Mouse (Mus musculus) midbrain, embryonic 13.5 days (tissue): ENCODE results near the gene Ifngr1. TPM values are rescaled to one million over a fixed set of nuclear protein-coding genes. Genes with fewer than 3 reads are reported as not detected.

Experiments used
- ATAC-seq: fragments of 200-750 bp; cut with Nextera tagmentation; 2 replicates; pipeline ENCODE4 v1.8.0; 2017; ENCODE audit warnings: mild to moderate bottlenecking, moderate TSS enrichment, moderate library complexity
- H3K27ac ChIP-seq: fragments of 300-500 bp; sonication (generic); 2 replicates; pipeline ENCODE4 v1.5.1; 2015; ENCODE audit warnings: inconsistent platforms, mild to moderate bottlenecking, moderate library complexity
- H3K27me3 ChIP-seq: fragments of 300-500 bp; sonication (generic); 2 replicates; pipeline ENCODE4 v1.6.1; 2015; ENCODE audit warnings: mild to moderate bottlenecking, inconsistent platforms
- H3K36me3 ChIP-seq: fragments of 300-500 bp; sonication (generic); 2 replicates; pipeline ENCODE4 v1.6.1; 2015; ENCODE audit warnings: mild to moderate bottlenecking, inconsistent platforms
- H3K4me1 ChIP-seq: fragments of 300-500 bp; sonication (generic); replicated peaks from 2 replicates; pipeline ENCODE4 v1.6.1; 2015; ENCODE audit warnings: inconsistent platforms
- H3K4me2 ChIP-seq: fragments of 300-500 bp; sonication (generic); replicated peaks from 2 replicates; pipeline ENCODE4 v1.6.1; 2015; ENCODE audit warnings: moderate library complexity, mild to moderate bottlenecking, inconsistent platforms
- H3K4me3 ChIP-seq: fragments of 300-500 bp; sonication (generic); replicated peaks from 2 replicates; pipeline ENCODE4 v1.5.1; 2015; ENCODE audit warnings: mild to moderate bottlenecking, inconsistent platforms
- H3K9ac ChIP-seq: fragments of 300-500 bp; sonication (generic); replicated peaks from 2 replicates; pipeline ENCODE4 v1.6.1; 2015; ENCODE audit warnings: mild to moderate bottlenecking, inconsistent platforms
- H3K9me3 ChIP-seq: fragments of 300-500 bp; sonication (generic); 2 replicates; pipeline ENCODE4 v1.6.1; 2016; ENCODE audit warnings: mild to moderate bottlenecking, inconsistent platforms
- WGBS: fragments of 180-500 bp; shearing (Covaris S2); methylation state at CpG from one replicate; pipeline ENCODE4 v1.1.7; 2015; 5-methylcytosine and 5-hydroxymethylcytosine counted together
- polyA plus RNA-seq: library from polyadenylated mRNA; unstranded; fragments of >200 nt; fragmentation: Nextera tagmentation; extraction: Ambion mirVana; gene quantifications from 2 replicates; pipeline ENCODE4 v1.2.1, GENCODE M21; 2015

Ifngr1 gene
- polyA plus RNA-seq, 1 experiment from 2014 or later = 19.0 TPM

GRCm38 (mm10) chr10:19613111-19613753 is 21.5 kb downstream of the Ifngr1 start:
- H3K4me3 ChIP-seq = no peak overlapping the region
- no peaks in the 10 kb centered on the region for H3K27me3 ChIP-seq
- H3K4me1 ChIP-seq = 0 out of 2 replicates have a peak, but pooled peaks cover 2% of the 10 kb centered on the region
- no peaks in the 10 kb centered on the region for H3K9me3 ChIP-seq
- H3K4me2 ChIP-seq = no peak overlapping the region
- 71% methylated on average over 7 of the region's 7 CpGs for WGBS
- no peak overlapping the region for H3K9ac ChIP-seq
- H3K36me3 ChIP-seq = 0 out of 2 replicates have a peak, but pooled peaks cover 3% of the 10 kb centered on the region
- ATAC-seq = no peak
- no peak overlapping the region for H3K27ac ChIP-seq

GRCm38 (mm10) chr10:19619736-19620135 is 28.0 kb downstream of the Ifngr1 start:
- Histone ChIP-seq H3K4me1 (no peaks in the 10 kb centered on the region), H3K27me3 (no peaks in the 10 kb centered on the region), H3K9me3 (no peaks in the 10 kb centered on the region), H3K9ac (no peak overlapping the region), H3K4me2 (no peak overlapping the region), H3K27ac (no peak overlapping the region), H3K36me3 (no peaks in the 10 kb centered on the region), H3K4me3 (no peak overlapping the region)
- WGBS = 64% methylated on average over 5 of the region's 5 CpGs
- ATAC-seq = no peak

GRCm38 (mm10) chr10:19621408-19622048 is 29.8 kb downstream of the Ifngr1 start, which contains the start of gene Il22ra2:
Gene Il22ra2, plus strand, starts transcription at chr10:19621998.
- WGBS = 95% methylated on average over 2 of the region's 2 CpGs

GRCm38 (mm10) chr10:19624617-19625016 is 32.9 kb downstream of the Ifngr1 start:
- no peak for ATAC-seq
- Histone ChIP-seq H3K9me3 (no peaks in the 10 kb centered on the region), H3K4me3 (no peak overlapping the region), H3K27ac (no peak overlapping the region), H3K4me1 (no peaks in the 10 kb centered on the region), H3K9ac (no peak overlapping the region), H3K27me3 (no peaks in the 10 kb centered on the region), H3K36me3 (no peaks in the 10 kb centered on the region), H3K4me2 (no peak overlapping the region)
- 100% methylated on average over 1 of the region's 1 CpGs for WGBS

More at GRCm38 (mm10) chr10:19621408-19622048, 29.8 kb downstream of the Ifngr1 start, which contains the start of gene Il22ra2:
- H3K27me3 ChIP-seq = no peaks in the 10 kb centered on the region
- ATAC-seq = no peak
- no peak within 1 kb of the TSS for H3K4me2 ChIP-seq
- H3K27ac ChIP-seq = no peak within 1 kb of the TSS
- H3K9me3 ChIP-seq = no peaks in the 10 kb centered on the region
- no peak within 1 kb of the TSS for H3K4me3 ChIP-seq
- H3K36me3 ChIP-seq = no peaks in the 10 kb centered on the region
- no peak within 1 kb of the TSS for H3K9ac ChIP-seq
- H3K4me1 ChIP-seq = no peaks in the 10 kb centered on the region

- Histone ChIP-seq H3K4me1 (no peaks in the 10 kb centered on the region), H3K36me3 (no peaks in the 10 kb centered on the region), H3K9me3 (no peaks in the 10 kb centered on the region), H3K9ac (no peak overlapping the region), H3K27me3 (no peaks in the 10 kb centered on the region), H3K27ac (no peak overlapping the region), H3K4me3 (no peak overlapping the region), H3K4me2 (no peak overlapping the region)
- ATAC-seq = no peak
- 95% methylated on average over 2 of the region's 2 CpGs for WGBS
Measured at GRCm38 (mm10) chr10:19627342-19627741, 35.6 kb downstream of the Ifngr1 start.

- no peak overlapping the region for H3K9ac ChIP-seq
- no peak overlapping the region for H3K4me2 ChIP-seq
- no peak overlapping the region for H3K4me3 ChIP-seq
- 90% methylated on average over 4 of the region's 4 CpGs for WGBS
- H3K36me3 ChIP-seq = no peaks in the 10 kb centered on the region
- no peaks in the 10 kb centered on the region for H3K4me1 ChIP-seq
- H3K9me3 ChIP-seq = no peaks in the 10 kb centered on the region
- ATAC-seq = no peak
- no peak overlapping the region for H3K27ac ChIP-seq
- H3K27me3 ChIP-seq = no peaks in the 10 kb centered on the region
Measured at GRCm38 (mm10) chr10:19627748-19628147, 36.0 kb downstream of the Ifngr1 start.

GRCm38 (mm10) chr10:19631616-19632195 is 40.0 kb downstream of the Ifngr1 start:
- Histone ChIP-seq H3K4me2 (no peak overlapping the region), H3K27ac (no peak overlapping the region), H3K9ac (no peak overlapping the region), H3K9me3 (no peaks in the 10 kb centered on the region), H3K27me3 (no peaks in the 10 kb centered on the region), H3K4me3 (no peak overlapping the region), H3K36me3 (no peaks in the 10 kb centered on the region), H3K4me1 (no peaks in the 10 kb centered on the region)
- ATAC-seq = no peak
- WGBS = 80% methylated on average over 13 of the region's 13 CpGs

GRCm38 (mm10) chr10:19638851-19639250 is 47.1 kb downstream of the Ifngr1 start:
- WGBS = 94% methylated on average over 5 of the region's 5 CpGs
- no peaks in the 10 kb centered on the region for H3K36me3 ChIP-seq
- no peak overlapping the region for H3K27ac ChIP-seq
- ATAC-seq = no peak
- no peaks in the 10 kb centered on the region for H3K4me1 ChIP-seq
- H3K9ac ChIP-seq = no peak overlapping the region
- no peaks in the 10 kb centered on the region for H3K27me3 ChIP-seq
- H3K9me3 ChIP-seq = no peaks in the 10 kb centered on the region
- H3K4me3 ChIP-seq = no peak overlapping the region
- no peak overlapping the region for H3K4me2 ChIP-seq

GRCm38 (mm10) chr10:19639630-19640029 is 47.9 kb downstream of the Ifngr1 start:
- WGBS = 100% methylated on average over 1 of the region's 1 CpGs
- no peaks in the 10 kb centered on the region for H3K27me3 ChIP-seq
- H3K4me2 ChIP-seq = no peak overlapping the region
- H3K4me3 ChIP-seq = no peak overlapping the region
- H3K4me1 ChIP-seq = no peaks in the 10 kb centered on the region
- H3K9me3 ChIP-seq = no peaks in the 10 kb centered on the region
- no peak overlapping the region for H3K9ac ChIP-seq
- no peak overlapping the region for H3K27ac ChIP-seq
- ATAC-seq = no peak
- H3K36me3 ChIP-seq = no peaks in the 10 kb centered on the region

- no peak overlapping the region for H3K9ac ChIP-seq
- H3K27me3 ChIP-seq = no peaks in the 10 kb centered on the region
- H3K36me3 ChIP-seq = no peaks in the 10 kb centered on the region
- no peak overlapping the region for H3K4me3 ChIP-seq
- H3K4me1 ChIP-seq = no peaks in the 10 kb centered on the region
- no peak for ATAC-seq
- 90% methylated on average over 2 of the region's 2 CpGs for WGBS
- no peak overlapping the region for H3K4me2 ChIP-seq
- H3K27ac ChIP-seq = no peak overlapping the region
- H3K9me3 ChIP-seq = 0 out of 2 replicates have a peak, but pooled peaks cover 4% of the 10 kb centered on the region
Measured at GRCm38 (mm10) chr10:19645119-19645518, 53.4 kb downstream of the Ifngr1 start.

- no peak overlapping the region for H3K4me2 ChIP-seq
- H3K4me1 ChIP-seq = no peaks in the 10 kb centered on the region
- no peaks in the 10 kb centered on the region for H3K27me3 ChIP-seq
- H3K9ac ChIP-seq = no peak overlapping the region
- H3K9me3 ChIP-seq = no peaks in the 10 kb centered on the region
- H3K4me3 ChIP-seq = no peak overlapping the region
- 88% methylated on average over 9 of the region's 9 CpGs for WGBS
- H3K36me3 ChIP-seq = no peaks in the 10 kb centered on the region
- no peak for ATAC-seq
- no peak overlapping the region for H3K27ac ChIP-seq
Measured at GRCm38 (mm10) chr10:19657426-19657825, 65.7 kb downstream of the Ifngr1 start.
